ENCODE assay signal across 14 mouse cellular contexts in genomic region chrX:96099003-96099402, GRCm38 (mm10). TPM values are rescaled to one million over a fixed set of nuclear protein-coding genes. Genes with fewer than 3 reads are reported as not detected.
A peak's percentile ranks its signal among the peaks of the same experiment; 100 is the strongest.
DNase-seq lines count a peak whose midpoint lies in the region; ATAC-seq and TF ChIP-seq lines count a peak whose summit lies in the region.
"Had no signal": no experiment of that assay in that cellular context is flagged by ENCODE, and none has a peak within 500 bp of the region (broad histone marks: within the 10 kb centered on the region; RNA-seq: fewer than 3 reads in every experiment).

No protein-coding gene starts in this region.

- DNase-seq in kidney, adult 11 months: peak; percentile 65
- DNase-seq in kidney, postnatal 0 days (ENCODE audit: low spot score): peak; percentile 16
- DNase-seq in lung, postnatal 36 days: peak; percentile 59
- no peak for DNase-seq in layer of hippocampus, adult 8-10 months (ENCODE audit: low spot score in 2 of 2)
- DNase-seq: adrenal gland, postnatal 14 days; cerebellum, adult 11-12 months; left cerebral cortex, postnatal 4 days had no signal

- no peaks in the 10 kb centered on the region for H3K36me3 ChIP-seq in kidney, embryonic 14.5 days (ENCODE audit: control insufficient read depth, insufficient read depth, low read length)
- no peaks in the 10 kb centered on the region for H3K36me3 ChIP-seq in kidney, postnatal 0 days (ENCODE audit: insufficient read depth, low read length)
- no peaks in the 10 kb centered on the region for H3K36me3 ChIP-seq in midbrain, embryonic 16.5 days (ENCODE audit: control insufficient read depth, insufficient read depth, low read length)

- no peak overlapping the region for H3K9ac ChIP-seq in kidney, embryonic 14.5 days (ENCODE audit: low read depth, low read length)
- H3K9ac ChIP-seq in kidney, postnatal 0 days (ENCODE audit: low read depth, low read length): no peak overlapping the region
- H3K9ac ChIP-seq in midbrain, embryonic 16.5 days (ENCODE audit: low read depth, low read length): no peak overlapping the region
- H3K9ac ChIP-seq: forebrain, embryonic 13.5 days; liver, embryonic 14.5 days had no signal

- WGBS in kidney, embryonic 14.5 days: 74% methylated on average over 2 of the region's 2 CpGs
- WGBS in kidney, postnatal 0 days: 53% methylated on average over 2 of the region's 2 CpGs
- WGBS in midbrain, embryonic 16.5 days: 76% methylated on average over 2 of the region's 2 CpGs

- H3K4me1 ChIP-seq in kidney, embryonic 14.5 days (ENCODE audit: control insufficient read depth, insufficient read depth, low read length): no peaks in the 10 kb centered on the region
- peaks cover 12% of the 10 kb centered on the region; the same call in 1 of the 2 replicates for H3K4me1 ChIP-seq in brown adipose tissue, adult 24 weeks (ENCODE audit: control insufficient read depth, insufficient read depth, insufficient read length, low read length)
- H3K4me1 ChIP-seq in kidney, postnatal 0 days (replicated peaks; ENCODE audit: insufficient read depth, low read length): no peaks in the 10 kb centered on the region
- no peaks in the 10 kb centered on the region for H3K4me1 ChIP-seq in midbrain, embryonic 16.5 days (ENCODE audit: control insufficient read depth, insufficient read depth, low read length)
- H3K4me1 ChIP-seq: forebrain, embryonic 13.5 days had no signal

- H3K4me2 ChIP-seq in kidney, embryonic 14.5 days (replicated peaks; ENCODE audit: low read depth, low read length): no peak overlapping the region
- H3K4me2 ChIP-seq in kidney, postnatal 0 days (ENCODE audit: low read length): 0 out of 2 replicates have a peak overlapping the region, but pooled peaks have one; percentile 21
- no peak overlapping the region for H3K4me2 ChIP-seq in midbrain, embryonic 16.5 days (ENCODE audit: low read length)

- ATAC-seq in kidney, embryonic 14.5 days (ENCODE audit: low FRiP score, low TSS enrichment): no peak; the same call in 1 of the 2 replicates
- peak; percentile 58 for ATAC-seq in kidney, postnatal 0 days (replicated peaks; ENCODE audit: low FRiP score, low read depth)
- ATAC-seq in midbrain, embryonic 16.5 days: no peak
- ATAC-seq: forebrain, embryonic 13.5 days; hindbrain, postnatal 0 days had no signal

- TF ChIP-seq CTCF in kidney, postnatal 0 days (IDR thresholded peaks at IDR 0.05; ENCODE audit: low read depth): no peak

- H3K9me3 ChIP-seq in kidney, embryonic 14.5 days (ENCODE audit: control insufficient read depth, low read length): no peaks in the 10 kb centered on the region
- no peaks in the 10 kb centered on the region for H3K9me3 ChIP-seq in kidney, postnatal 0 days (replicated peaks; ENCODE audit: low read length)
- H3K9me3 ChIP-seq in midbrain, embryonic 16.5 days (replicated peaks; ENCODE audit: control insufficient read depth, low read length, poor library complexity, severe bottlenecking): no peaks in the 10 kb centered on the region
- H3K9me3 ChIP-seq: forebrain, embryonic 13.5 days had no signal

- H3K4me3 ChIP-seq in kidney, embryonic 14.5 days (ENCODE audit: low read length): no peak overlapping the region
- peak overlapping the region; percentile 20 for H3K4me3 ChIP-seq in brown adipose tissue, adult 24 weeks (ENCODE audit: insufficient read depth, low read depth, low read length)
- no peak overlapping the region for H3K4me3 ChIP-seq in kidney, postnatal 0 days (replicated peaks; ENCODE audit: low read depth, low read length)
- no peak overlapping the region for H3K4me3 ChIP-seq in midbrain, embryonic 16.5 days (ENCODE audit: low read depth, low read length)
- H3K4me3 ChIP-seq: forebrain, embryonic 13.5 days; layer of hippocampus, adult 2 months had no signal

- H3K27me3 ChIP-seq in kidney, embryonic 14.5 days (ENCODE audit: control insufficient read depth, insufficient read depth, low read length): no peaks in the 10 kb centered on the region
- no peaks in the 10 kb centered on the region for H3K27me3 ChIP-seq in kidney, postnatal 0 days (ENCODE audit: insufficient read depth, low read length)
- H3K27me3 ChIP-seq in midbrain, embryonic 16.5 days (ENCODE audit: control insufficient read depth, insufficient read depth, low read depth, low read length): no peaks in the 10 kb centered on the region
- H3K27me3 ChIP-seq: forebrain, embryonic 13.5 days had no signal

- H3K27ac ChIP-seq in kidney, embryonic 14.5 days (ENCODE audit: low read depth, low read length): no peak overlapping the region
- H3K27ac ChIP-seq in brown adipose tissue, adult 24 weeks (replicated peaks; ENCODE audit: low read depth, low read length): peak overlapping the region; percentile 27
- no peak overlapping the region for H3K27ac ChIP-seq in kidney, postnatal 0 days
- H3K27ac ChIP-seq in midbrain, embryonic 16.5 days (ENCODE audit: low read length): no peak overlapping the region
- H3K27ac ChIP-seq: forebrain, embryonic 13.5 days; hindbrain, postnatal 0 days; layer of hippocampus, adult 2 months; liver, embryonic 14.5 days had no signal

RNA-seq across cellular contexts. Expression of gene Msn, which starts 3.2 kb away (rescaled TPM):
- polyA plus RNA-seq in kidney, embryonic 14.5 days (2014; fragmentation: Nextera tagmentation; extraction: Ambion mirVana): 70.2 and 112 TPM in 2 replicates
- 82.7 and 102 TPM in 2 replicates for polyA plus RNA-seq in brown adipose tissue, adult 24 weeks (2012; ENCODE audit: insufficient read depth, insufficient read length, missing spikeins)
- polyA plus RNA-seq in kidney, postnatal 0 days (2015; fragmentation: Nextera tagmentation; extraction: Ambion mirVana): 107 and 113 TPM in 2 replicates
- polyA plus RNA-seq in midbrain, embryonic 16.5 days (2015; fragmentation: Nextera tagmentation; extraction: Ambion mirVana): 27.2 and 28.4 TPM in 2 replicates
- 10 to 100 TPM; 20.7 to 56.0 (median 33.5) TPM for total RNA-seq in layer of hippocampus, adult 8-10 months (2022)

Comparison
In these comparisons a context has a peak if more than half of its experiments do, and no peak if none do; other contexts are left out.
1. DNase-seq: peak in kidney, adult 11 months (single experiment), kidney, postnatal 0 days (single experiment) and lung, postnatal 36 days (single experiment); none in layer of hippocampus, adult 8-10 months (0 of 2).